Mouse (Mus musculus) hindbrain, embryonic 12.5 days (tissue): ENCODE measurements around the gene Steap1. TPM values are rescaled to one million over a fixed set of nuclear protein-coding genes. Genes with fewer than 3 reads are reported as not detected.

ENCODE experiments used
- polyA plus RNA-seq: library from polyadenylated mRNA; unstranded; fragments of >200 nt; fragmentation: Nextera tagmentation; extraction: Ambion mirVana; gene quantifications from 2 replicates; pipeline ENCODE4 v1.2.1, GENCODE M21; 2016

Steap1 gene
- polyA plus RNA-seq, 1 experiment from 2014 or later = 2.5 TPM

Other genes starting within 250 kb of the Steap1 start
- 26.6 and 28.7 TPM in 2 replicates for gene Cldn12, start 234.4 kb downstream of the Steap1 start, polyA plus RNA-seq
- 30.0 and 34.3 TPM in 2 replicates for gene Gtpbp10, start 189.8 kb downstream of the Steap1 start, polyA plus RNA-seq
- 5.4 and 7.2 TPM in 2 replicates for gene Gm8773, start 175.5 kb downstream of the Steap1 start, polyA plus RNA-seq
- gene Cfap69, start 85.1 kb downstream of the Steap1 start, polyA plus RNA-seq = 9.1 and 11.5 TPM in 2 replicates
- 5.7 and 6.3 TPM in 2 replicates for gene Steap2, start 54.7 kb downstream of the Steap1 start, polyA plus RNA-seq